Mouse (Mus musculus): ENCODE results near the gene Pold4.
"Not testable (repeated sequence)": the region's sequence is repeated elsewhere in the genome, so short reads cannot be mapped to it uniquely, and the experiment has no call there.

The Pold4 gene

DNA sequence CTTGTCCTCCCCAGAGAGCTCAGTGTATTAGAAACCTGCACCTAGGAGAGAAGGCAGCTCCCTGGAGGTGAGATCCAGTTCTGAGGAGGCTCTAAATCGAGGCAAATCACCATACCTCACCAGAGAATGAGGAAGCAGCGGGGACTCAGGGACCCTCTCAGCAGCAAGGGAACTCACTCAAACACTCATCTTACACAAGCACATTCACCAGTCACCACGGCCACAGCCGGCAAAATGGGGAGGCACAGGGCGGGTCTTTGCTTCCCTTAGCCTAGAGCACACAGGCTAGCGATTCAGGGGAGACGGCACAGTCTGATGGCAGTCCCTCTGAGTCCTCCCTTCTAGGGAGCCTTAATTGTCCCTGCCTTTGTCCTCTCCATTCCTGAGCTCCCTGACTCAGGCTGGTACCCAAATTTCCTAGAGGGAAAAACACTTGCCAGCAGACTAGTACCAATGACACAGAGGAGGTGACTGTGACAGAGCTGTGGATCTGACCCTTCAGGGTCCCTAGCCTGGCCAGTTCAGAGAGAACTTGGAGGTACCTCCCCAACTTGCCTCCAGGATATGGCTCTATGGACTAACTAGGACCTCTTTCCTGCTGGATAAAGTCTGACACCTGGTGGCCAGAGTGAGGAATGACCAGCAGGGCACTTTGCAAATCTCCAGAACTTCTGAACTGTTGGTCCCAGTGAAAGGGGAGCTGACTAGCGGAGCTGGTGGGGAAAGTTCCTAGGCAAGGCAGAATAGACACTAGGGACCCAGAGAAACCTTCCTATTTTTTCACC is 3.6 kb upstream of the Pold4 start:
- no peak for DNase-seq (ENCODE audit: low read depth)

DNA sequence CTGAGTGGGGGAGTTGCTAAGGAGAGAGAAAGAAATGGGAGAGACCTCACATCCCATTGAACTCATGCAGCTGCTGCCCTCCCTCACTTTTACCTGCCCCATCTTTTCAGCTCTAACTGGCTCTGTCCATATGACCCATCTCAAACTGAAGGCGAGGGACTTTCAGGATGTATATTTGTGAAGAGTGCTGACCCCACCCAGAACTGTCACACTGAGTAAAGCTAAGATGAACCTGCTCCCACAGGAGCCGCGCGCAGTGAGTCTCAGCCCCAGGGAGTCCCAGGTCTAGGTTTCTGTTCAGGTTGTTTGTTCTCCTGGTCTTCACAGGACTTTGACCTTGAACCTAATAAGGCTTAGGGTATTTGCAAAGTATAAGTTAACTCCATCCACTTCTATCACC is 2.8 kb upstream of the Pold4 start:
- DNase-seq (ENCODE audit: low read depth): no peak

DNA sequence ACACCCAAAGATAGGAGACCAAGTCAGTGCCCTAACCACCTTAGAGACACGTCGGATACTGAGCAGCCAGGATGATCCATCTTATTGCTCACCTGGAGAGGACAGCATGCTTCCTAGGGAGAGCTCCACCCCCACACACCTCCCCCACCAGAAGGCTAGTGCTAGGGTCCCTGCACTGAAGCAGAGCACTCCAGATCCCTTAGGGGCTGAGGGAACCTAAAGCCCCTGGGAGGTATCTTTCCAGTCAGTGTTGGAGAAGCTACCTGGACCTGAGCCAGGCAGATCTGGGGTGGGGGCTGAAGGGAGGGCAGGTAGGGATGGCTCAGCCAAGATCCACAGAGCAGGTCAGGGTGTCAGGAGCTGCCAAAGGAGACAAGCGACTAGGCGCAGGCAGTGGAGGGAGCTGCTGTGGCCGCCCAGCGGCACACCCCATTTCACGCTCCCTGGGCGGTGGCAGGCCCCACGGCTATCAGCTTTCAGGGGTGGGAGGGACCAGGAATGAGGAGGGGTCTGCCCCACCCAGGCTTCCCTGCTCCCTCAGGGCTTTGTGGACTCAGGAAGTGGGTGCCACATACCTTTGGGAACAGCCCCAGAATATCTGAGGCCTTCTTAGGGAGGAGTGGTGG is 2.1 kb upstream of the Pold4 start:
- no peak for DNase-seq (ENCODE audit: low read depth)

DNA sequence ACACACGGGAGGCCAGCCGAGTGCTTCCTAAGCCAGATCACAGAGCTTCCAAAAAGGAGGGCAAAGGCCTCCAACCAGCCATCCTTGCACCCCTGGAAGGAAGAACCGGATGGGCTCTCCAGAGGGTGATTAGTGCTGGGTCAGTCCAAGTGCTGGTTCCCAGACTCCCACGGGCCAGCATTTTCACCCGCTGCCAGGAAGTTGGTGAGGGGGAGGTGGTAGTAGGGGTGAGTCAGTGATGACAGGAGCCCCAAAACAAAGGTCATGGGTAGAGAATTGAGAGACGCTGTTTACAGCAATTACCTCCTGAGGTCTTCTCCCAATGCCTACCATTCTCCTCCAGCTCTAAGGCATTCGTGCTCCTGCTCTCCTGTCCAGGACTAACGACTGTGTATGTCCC is 1.3 kb upstream of the Pold4 start:
- peak; percentile 77 for DNase-seq (ENCODE audit: low read depth)

DNA sequence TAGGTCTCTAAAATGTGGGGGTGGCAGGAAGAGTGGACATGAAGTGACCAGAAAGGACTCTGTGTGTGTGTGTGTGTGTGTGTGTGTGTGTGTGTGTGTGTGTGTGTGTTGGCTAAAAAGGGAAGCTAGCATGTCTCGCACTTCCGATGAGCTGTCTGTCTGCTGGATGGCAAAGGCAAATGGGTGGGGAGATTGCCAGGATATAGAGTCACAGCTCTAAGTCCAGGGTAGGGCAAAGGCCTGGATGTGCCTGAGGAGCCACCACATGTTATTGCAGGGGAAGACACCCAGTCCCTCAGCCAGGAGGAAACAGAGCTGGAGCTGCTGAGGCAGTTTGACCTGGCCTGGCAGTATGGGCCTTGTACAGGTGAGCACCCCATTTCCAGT is 480 bp downstream of the Pold4 start:
- DNase-seq (ENCODE audit: low read depth): no peak

DNA sequence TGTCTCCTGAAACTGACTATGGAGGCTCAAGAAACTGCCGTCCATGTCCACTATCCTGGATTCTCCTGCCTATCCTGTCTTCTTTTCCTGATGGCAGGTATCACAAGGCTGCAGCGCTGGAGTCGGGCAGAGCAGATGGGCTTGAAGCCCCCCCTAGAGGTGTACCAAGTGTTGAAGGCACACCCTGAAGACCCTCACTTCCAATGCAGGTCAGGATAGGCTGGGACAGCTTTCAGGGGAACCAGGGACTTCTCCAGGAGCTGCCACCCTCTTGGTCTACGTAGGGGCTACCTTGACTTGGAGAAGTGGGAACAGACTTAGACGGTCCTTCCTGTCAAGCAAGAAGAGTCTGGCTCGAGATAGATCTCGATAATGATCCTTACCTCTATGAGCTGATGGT is 952 bp downstream of the Pold4 start:
- DNase-seq (ENCODE audit: low read depth): no peak

DNA sequence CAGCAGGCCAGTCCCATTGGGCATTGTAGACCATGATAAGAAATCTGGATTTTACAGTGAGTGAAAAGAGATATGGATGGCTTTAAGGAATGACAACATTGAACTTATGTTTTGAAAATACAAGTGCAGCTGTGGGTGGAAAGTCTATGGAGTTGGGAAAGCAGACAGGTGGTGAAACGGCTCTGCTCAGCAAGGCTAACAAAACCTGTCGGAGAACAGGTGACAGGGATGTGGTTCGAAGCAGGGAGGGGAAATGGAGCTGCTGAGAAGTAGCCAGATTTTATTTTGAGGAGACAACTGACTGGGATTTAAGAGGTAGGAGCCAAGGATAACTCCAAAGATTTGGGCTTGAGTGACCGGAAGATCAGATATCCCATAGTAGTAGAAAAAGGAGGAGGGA is 2.8 kb downstream of the Pold4 start:
- DNase-seq (ENCODE audit: low read depth): no peak

DNA sequence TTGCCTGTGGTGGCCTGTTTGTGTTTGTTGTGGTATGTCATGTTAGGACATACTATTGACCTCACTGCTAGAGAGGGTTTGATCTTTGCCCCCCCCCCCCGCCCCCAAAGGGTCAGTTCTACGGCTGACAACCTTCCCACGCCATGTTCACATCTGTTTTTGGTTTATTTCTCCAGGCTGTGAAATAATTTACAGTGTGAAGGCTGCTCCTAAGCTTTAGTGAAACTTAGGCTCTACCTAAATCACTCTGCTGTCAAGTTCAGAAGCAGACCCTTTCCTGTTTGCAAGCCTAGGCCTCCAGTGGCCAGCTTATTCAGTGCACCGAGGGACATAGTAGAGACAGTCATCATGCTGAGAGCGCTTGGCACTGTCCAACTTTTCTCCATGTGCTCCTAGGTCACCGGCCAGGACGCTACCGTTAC is 8.6 kb downstream of the Pold4 start:
- no peak for DNase-seq (ENCODE audit: low read depth)

DNA sequence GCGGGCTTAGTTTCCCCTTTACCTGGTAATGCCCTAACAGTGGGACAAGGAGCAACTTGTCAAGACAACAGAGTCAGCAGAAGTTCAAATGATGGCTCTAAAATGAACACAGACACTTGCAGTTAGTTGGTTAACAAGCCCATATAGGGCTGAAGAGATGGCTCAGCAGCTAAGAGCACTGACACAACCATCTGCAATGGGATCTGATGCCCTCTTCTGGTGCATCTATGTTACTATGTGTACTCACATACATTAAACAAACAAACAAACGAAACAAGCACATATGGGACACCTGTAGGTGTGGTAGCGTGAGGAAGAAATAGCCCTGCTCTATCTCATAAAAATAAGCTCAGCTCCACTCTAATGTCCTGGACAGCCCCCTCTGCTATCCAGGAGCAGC is 10.7 kb downstream of the Pold4 start:
- no peak for DNase-seq (ENCODE audit: low read depth)

DNA sequence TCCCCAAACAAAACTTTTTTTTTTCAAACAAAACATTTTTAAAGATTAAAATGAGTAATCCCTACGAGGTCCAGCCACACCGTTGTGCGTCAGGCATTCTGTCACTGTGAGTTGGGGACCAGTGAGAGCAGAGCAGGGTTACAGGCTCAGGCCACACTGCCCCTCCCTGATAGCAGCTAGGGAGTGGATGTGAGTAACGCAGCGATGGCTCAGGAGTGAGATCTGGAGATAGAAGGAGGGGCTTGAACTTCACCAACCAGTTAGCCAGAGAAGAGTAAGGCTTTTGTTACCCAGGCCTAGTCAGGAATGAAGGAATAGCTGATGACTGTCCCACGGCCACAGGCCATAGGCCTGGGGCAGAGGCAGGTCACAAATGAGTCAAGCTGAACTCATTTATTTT is 13.1 kb downstream of the Pold4 start:
- DNase-seq (ENCODE audit: low read depth): no peak

DNA sequence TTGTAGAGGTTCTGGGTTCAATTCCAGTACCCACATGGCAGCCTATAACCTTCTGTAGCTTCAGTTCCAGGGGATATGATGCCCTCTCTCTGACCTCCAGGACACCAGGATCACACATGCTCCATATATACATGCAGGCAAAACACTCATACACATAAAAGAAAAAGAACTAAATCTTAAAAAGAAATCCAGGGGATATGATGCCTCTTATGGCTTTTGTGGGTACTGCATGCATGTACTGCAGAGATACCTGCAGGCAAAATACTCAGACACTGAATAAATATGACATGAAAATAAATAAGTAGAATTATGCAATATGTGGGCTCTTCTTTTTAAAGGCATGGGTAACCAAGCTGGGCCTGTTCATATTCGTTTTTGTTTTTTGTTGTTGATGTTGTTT is 15.3 kb downstream of the Pold4 start:
- DNase-seq (ENCODE audit: low read depth): no peak

DNA sequence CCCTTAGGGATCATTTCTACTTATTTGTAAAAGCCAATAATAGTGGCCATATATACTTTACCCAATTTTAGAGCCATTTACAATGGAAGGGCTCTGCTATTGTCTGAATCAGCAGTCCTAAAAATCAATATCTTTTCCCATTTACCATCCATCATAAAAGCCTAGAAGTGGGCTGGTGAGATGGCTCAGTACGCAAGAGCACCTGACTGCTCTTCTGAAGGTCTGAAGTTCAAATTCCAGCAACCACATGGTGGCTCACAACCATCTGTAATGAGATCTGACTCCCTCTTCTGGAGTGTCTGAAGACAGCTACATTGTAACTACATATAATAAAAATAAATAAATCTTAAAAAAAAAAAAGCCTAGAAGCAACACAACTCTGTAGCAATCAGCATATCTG is 17.0 kb downstream of the Pold4 start:
- DNase-seq (ENCODE audit: low read depth): not testable (repeated sequence)

DNA sequence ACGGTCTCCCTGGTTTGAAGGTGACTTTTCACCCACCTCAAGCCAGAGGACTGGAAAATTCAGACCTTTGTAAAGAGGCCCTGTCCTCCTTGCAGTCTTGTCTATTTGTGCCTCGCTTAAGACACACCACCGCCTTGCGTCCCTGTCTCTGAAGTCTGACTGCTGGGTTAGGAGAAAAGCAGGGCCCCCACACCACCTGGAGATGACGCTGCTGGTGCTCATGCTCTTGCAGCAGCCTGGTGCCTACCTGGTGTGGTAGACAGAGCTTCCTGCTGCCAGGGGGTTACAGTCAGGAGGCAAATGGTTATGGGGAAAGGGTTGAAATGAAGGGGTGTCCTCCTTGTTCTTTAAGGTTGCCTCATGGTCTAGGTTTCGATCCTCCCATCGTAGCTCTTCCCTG is 22.5 kb downstream of the Pold4 start:
- no peak for DNase-seq (ENCODE audit: low read depth)

DNA sequence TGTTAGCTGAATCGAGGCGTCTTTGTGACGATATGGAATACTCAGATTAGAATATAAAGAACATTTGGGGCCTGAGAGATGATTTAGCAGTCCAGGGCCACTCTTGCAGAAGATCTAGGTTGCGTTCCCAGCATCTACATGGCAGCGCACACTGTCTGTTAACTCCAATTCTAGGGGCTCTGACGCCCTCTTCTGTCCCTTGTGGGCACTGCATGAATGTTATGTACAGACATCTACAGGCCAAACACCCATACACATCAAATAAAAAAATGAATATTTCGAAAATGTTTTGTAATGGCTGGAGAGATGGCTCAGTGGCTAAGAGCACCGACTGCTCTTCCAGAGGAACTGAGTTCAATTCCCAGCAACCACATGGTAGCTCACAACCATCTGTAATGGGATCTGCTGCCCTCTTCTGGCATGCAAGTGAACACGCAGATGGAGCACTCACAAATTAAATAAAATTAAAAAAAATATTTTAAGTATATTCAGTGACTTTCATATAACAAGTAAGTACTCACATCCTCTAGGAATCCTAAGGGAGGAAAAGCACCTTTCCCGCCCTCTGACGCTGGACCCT is 24.0 kb downstream of the Pold4 start:
- no peak for DNase-seq (ENCODE audit: low read depth)

DNA sequence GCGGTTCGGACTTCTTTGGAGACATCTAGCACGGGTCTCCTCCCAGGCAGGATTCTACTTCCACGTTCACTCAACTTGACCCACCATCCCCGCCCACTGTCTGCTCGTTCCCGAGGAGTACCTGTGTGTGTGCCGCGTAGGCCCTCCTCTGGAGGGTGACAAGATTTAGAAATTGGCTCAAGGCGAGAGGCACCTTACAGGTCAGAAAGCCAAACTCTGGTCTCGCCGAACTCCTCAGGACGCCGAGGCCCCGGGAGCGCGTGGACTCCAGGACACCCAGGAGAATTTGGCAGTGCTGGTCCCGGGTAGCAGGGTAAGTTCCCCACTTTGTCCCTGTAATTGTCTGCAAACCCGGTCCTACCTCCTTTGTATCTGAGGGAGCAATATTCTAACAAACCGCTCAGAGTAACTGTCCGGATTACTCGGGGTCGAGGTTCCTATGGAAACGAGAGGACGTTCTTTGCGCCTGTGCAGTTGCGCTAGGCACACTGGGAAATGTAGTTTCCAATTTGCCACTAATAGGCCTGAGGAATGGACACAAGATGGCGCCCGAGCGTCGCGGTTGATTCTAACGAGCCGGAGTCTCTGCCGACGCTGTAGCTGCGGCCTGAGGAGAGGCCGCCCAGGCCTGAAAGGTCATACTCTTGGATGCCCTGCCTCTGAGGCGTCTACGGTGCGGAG is 25.7 kb downstream of the Pold4 start:
- DNase-seq (ENCODE audit: low read depth): peak; percentile 88

DNA sequence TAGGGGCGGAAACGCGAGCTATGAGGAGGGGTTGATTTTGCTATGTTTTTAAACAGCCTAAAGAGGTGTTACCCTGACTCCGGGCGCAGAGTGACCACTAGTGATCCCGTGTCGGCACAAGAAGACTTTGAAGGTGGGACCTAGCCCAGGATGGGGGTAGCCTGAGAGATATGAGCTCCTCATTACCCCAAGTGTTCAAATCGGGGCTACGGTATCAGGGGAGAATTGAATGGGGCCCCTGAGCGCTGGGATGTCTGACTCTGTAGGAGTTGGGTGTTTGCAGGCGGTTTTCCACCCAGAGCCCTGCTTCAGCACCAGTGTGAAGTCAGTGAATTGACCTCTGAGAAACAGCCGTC is 26.2 kb downstream of the Pold4 start:
- no peak for DNase-seq (ENCODE audit: low read depth)

DNA sequence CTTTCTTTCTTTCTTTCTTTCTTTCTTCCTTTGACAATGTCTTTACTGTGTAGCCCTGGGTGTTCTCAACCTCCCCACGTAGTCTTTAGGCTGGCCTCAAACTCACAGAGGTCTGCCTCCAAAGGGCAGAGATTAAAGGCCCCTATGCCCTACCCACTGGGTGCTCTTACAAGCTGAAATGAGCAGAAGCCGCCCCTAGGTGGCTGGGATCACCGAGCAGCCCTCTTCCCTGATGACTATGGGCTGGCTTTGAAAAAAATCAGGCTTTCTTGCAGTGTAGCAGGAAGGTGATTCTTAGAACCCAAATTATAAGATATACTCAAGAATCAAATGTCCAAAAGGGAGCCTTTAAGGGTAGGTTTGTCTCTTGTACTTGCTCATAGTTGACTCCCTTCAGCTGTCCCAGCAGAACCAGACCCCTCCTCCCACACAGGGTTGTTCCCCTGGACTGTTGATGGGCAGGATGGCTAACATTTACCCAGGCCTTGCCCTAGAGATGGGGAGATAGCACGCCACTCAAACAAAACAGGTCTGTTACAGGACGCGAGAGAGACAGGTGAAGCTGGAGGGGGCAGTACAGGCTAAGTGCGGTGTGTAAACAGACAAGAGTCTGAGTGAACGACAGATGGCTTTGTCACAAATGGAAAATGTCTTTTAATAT is 29.5 kb downstream of the Pold4 start:
- no peak for DNase-seq (ENCODE audit: low read depth)

DNA sequence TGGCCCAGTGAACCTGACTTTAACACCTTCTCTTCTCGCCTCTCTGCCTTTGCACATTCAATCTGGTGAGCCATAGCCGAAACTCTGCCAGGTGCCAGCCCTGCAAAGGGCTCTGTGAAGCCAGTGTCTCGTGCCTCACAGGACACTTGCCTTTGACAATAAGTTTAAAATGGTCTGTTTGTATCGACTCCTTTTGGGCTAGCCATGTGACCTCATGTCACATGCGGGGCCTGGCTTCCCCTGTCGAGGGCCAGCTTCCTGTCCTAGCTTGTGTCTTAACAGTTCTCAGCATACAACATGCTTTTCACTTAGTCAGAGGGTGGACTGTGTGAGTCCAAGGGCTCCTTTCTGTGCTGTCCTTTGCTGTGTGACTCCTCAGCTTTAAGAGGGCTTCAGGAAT is 31.1 kb downstream of the Pold4 start:
- DNase-seq (ENCODE audit: low read depth): no peak

DNA sequence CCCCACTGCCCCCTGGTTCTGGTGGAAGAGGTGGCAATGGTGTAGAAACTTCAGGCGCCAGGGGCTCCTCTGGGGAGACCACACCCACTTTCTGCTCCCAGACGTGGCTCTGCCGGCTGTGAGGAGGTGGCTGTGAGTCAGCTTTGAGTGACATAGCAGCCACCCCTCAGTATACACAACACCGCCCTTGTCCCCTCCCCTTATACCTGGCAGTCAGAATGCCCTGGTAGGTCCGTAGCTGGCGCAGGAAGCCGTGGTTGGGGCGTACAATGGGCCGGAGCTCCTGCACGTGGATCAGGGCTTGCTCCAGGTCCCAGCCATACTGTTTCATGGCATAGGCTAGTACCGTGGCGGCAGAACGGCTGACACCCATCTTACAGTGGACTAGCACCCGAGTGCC is 32.0 kb downstream of the Pold4 start:
- DNase-seq (ENCODE audit: low read depth): no peak

DNA sequence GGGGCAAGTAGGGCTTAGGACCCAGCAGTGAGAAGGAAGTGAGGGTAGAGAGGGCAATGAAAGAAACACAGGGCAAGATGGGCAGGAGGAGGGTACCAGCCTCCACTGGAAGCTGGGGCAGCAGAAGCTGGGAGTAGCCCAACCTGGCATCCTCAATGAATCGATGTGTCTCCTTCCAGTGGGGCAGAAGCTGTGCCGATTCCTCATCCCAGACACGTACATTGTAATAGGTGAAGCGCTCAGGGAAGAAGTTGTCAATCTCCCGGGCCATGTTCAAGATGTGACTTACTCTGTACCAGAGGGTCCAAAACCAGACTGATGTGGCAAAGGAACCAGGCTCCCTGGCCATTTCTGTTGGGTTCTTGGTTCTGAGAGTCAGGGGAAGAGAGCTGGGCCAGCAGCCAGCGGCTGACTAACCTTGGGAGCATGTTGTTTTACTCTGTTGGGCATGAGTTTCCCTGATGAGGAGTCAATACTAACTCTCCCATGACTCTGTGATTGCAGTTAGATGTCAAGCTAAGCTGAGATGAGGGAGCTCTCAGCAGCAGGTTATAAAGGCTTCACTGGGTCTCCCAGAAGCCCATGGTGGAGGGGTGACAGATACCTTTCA is 32.6 kb downstream of the Pold4 start:
- DNase-seq (ENCODE audit: low read depth): peak; percentile 81

DNA sequence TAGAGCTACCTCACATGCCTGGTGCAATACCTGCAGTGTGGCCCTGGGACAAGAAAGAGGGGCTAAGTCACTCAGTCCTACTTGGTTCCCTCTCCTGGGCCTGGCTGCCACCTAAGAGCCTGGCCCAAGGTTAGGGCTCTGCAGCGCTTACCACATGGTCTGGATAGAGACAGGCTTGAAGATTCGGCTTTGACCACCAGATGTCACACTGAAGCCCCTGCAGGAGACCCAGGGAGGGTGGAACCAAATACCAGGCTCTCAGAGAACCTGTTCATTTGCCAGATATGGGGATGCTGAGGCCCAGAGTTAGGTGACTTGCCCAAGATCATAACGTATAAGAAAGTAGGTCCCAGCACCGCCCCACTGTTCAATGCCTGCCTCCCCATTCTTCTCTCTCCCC is 34.3 kb downstream of the Pold4 start:
- DNase-seq (ENCODE audit: low read depth): no peak

All from fibroblast of lung, adult 2 months (primary cell).